Mouse (Mus musculus): ENCODE data around the gene Mdn1. TPM values are rescaled to one million over a fixed set of nuclear protein-coding genes. Genes with fewer than 3 reads are reported as not detected.
A peak's percentile ranks its signal among the peaks of the same experiment; 100 is the strongest.

Gene Mdn1
- 10 to 100 TPM in 1 of 4 experiments, 1 to 10 TPM in 3; 5.6 to 12.0 (median 6.3) TPM for total RNA-seq (2022)

DNA sequence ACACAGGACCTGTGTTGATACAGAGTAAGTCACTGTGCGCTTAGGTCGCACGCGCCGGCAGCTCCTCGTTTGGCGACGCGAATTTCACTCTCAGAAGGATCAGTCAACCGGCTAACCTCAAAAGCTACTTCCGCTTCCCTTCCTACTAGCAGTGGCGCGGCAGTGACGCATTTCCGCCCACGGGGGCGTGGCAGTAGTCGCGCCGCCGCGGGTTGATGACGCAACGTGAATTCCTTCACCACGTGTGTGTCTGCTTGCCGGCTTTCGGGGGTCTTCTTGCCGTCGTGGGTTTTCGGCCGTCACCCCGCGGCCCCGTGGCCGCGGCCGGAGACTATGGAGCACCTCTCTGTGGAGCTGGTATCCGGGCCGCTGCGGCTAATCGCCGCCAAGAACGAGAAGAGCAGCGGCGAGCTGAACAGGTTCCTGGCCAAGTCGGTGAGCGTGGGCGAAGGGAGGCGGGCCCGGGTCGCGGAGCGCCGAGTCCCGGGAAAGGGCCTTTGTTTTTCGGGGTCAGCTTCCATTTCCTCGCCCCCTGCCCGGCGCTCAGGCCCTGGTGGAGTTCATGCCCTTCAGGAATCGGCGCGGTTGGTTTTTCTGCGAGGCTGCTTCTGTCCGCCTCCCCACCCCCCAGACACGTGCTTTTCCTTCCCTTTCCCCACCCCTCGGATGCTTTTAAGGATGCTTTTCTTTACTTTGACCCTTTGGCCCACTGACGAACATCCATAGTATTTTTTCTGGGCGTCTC lies at the start of gene Mdn1:
Gene Mdn1, plus strand, starts transcription at position 202 of the 745 bp plus-strand sequence.
- peak; percentile 90 to 91 for DNase-seq (ENCODE audit: low spot score in 2 of 2)

DNA sequence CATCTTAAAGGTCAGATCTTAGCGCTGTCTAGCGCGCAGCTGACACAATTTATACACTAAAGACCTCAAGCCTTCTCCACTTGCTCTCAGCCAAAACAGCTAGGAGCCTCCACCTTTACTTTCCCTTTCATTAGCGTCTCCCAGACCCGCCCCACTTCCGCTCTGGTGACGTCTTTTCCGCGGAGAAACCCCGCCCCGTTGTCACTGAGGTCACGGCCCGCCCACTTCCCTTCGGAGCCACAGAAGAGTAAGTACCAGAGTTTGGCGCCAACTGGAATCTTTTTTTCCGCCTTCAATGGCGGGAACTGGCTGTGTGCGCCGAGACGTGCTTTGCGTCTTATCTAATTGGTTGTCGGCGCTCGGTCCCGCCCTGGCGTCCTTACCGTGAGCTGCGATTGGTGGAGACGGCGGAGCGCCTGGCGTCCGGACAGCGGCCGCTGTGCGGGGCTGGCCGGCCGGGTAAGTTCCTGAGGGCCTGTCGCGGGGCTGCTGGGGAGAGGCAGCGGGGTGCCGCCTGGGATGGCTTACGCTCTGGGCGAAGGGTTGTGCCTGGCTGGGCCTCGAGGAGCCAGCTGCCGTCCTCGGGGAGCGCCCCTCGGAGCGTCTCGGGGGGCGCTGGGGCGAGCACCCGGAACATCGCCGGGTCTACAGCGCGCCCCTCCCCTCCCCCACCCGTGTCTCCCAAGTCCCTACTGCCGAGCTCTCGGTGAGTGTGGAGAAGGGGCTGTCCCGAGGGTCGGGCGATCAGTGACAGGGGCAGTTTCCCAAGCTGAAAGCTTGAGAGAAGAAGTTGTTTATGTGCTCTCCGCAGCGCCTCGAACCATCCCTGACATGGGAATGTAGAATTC lies 41.7 kb upstream of the Mdn1 start, which contains the start of gene Casp8ap2:
Gene Casp8ap2, plus strand, starts transcription at position 418 of the 848 bp plus-strand sequence.
- peak; percentile 99 for DNase-seq (ENCODE audit: low spot score in 2 of 2)

DNA sequence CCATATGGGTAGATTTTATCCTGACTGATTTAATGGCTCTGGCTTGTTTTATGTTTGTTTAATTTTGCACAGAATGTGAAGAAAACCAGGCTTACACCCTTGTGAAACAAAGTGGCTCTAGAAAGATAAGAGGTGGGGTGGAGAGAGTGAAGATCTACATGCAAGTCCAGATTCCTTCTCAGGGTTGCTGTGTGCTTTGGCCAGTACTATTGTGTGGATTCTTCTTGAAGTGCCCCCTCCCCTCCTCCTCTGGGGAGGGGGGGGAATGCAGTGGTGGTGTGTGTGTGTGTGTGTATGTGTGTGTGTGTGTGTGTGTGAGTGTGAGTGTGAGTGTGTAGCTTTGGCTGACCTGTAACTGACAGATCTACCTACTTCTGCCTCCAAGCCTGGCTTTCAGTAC lies 35.3 kb upstream of the Mdn1 start:
- no peak for DNase-seq (ENCODE audit: low spot score in 2 of 2)

DNA sequence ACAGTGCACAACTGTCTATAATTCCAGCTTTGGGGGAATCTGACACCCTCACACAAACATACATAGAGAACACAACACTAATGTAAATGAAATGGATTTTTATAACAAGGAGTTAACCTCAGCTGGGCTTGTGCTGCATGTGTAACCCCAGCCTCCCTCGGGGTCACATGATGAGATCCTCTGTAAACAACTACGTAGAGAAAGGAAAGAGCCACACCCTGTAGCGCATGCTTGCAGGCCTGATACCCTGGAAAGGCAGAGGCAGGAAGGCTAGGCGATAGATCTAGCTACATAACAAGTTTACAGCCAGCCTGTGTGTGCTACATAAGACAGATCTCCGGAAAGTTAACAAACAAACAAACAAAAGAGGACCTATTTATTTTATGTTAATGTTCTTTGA lies 5.2 kb upstream of the Mdn1 start:
- no peak for DNase-seq (ENCODE audit: low spot score in 2 of 2)

DNA sequence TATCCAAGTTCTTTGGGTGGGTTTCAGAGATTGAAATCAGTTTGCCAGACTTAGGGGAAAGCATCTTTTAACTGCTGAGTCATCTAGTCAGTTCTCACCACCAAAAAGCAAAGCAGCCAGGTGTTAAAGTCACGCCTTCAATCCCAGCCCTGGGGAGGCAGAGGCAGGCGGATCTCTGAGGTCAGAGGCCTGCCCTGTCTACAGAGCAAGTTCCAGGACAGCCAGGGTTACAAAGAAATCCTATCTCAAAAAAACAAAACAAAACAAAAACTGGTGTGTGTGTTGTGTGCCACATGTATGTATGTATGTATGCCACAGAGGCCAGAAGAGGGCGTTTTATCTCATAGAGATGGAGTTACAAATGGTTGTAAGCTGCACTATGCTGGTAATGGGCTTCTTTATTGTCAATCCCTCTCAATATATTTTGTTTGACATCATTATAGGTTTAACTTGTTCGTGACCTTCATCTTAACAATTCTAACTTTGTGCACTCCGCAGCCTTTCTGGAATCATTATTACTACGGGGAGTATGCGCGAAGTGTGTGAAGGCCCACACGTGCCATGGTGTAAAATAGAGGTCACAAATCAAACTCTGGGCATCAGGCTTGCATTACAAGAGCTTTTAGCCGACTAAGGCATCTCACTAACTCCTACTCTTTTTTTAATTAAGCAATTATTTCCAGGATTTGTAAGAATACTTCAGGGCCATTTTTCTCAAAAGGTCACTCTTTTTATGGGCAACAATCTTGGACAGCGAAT lies 594 bp upstream of the Mdn1 start:
- no peak for DNase-seq (ENCODE audit: low spot score in 2 of 2)

DNA sequence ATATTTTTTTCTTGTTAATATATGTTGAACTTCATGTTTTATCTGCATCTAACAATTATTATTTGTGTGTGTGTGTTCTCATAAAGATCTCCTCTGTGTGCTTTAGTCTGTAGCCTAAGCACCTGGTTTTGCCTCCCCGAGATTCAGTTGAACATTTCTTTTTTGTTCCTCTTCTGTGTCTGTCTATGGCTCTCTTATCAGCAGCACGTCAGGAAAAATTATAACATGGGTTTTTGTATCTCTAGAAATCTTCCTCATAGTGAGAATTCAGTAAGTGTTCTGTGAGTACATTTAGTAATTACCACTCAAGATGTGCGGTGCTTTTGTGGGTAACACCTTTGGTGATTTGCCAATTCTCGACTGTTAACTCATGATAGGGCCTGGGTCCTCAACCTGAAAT lies 8.9 kb downstream of the Mdn1 start:
- DNase-seq (ENCODE audit: low spot score in 2 of 2) = no peak

DNA sequence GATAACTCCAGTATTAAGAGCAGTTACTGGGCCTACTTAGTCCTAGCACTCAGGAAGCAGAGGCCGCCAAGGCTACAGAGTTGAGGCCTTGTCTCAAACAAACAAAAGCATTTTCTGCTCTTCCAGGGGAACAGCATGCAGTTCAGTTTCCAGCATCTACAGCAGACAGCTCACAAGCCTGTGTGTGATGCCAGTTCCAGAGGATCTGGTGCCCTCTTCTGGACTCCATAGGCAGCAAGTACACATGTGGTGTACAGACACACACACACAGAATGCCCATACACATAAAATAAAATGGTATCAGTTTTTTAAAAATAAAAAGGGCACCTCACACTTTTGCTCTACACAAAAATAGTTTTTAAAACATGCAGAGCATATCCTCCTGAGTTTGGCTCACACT lies 11.4 kb downstream of the Mdn1 start:
- DNase-seq (ENCODE audit: low spot score in 2 of 2) = no peak

DNA sequence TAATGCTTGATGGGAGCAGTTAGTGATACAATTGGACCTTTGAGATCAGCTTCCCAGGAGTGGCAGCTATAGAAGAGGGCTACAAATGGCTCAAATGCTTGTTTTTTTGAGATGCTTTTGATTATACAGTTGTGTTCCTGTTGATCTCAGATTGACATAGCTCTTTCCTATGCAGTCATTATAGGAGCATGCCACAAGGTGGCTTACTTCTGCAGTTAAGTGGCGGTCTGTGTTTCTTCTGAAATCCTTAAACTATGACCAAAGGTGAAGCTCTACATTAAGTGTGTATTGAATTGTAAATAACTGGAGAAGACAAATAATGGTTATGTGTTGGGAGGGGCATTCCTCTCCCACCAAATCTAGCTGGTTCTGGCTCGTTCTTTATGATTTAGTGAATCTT lies 12.9 kb downstream of the Mdn1 start:
- no peak for DNase-seq (ENCODE audit: low spot score in 2 of 2)

DNA sequence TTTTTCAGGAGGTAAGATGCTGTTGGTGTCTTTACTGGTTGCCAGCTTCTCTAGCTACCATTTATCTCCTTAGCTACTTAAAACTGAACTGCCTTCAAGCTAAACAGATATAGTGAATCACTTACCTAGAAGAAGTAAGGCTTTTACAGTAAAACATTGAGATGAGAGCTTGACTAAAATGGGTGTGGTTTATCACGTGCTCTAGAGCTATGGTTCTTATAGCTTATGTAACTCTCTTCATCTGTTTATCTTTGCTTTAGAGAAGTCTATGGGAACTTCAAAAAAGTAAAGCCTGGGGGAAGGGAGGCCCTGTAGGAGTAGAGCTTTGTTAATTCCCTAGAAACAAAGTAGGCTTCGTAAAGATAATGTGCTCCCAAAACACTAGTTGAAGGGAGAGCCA lies 17.1 kb downstream of the Mdn1 start:
- no peak for DNase-seq (ENCODE audit: low spot score in 2 of 2)

DNA sequence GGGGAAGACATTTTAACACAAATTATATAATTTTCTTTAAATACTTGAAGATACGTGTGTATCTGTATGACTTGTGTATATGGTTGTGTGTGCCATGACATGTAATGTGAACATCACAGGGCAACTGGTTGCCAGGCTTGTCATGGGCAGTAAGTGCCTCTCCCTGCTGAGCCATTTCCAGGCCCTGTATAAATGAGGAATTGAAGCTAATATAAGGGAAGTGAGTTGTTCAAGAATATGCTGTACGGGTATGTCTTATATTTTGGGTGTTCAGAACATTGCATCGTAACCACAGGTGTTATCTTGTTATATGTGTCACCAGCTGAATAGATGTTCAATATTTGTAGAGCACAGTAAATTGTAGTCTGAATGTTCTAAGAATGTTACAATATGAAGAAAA lies 20.6 kb downstream of the Mdn1 start:
- DNase-seq (ENCODE audit: low spot score in 2 of 2) = no peak

DNA sequence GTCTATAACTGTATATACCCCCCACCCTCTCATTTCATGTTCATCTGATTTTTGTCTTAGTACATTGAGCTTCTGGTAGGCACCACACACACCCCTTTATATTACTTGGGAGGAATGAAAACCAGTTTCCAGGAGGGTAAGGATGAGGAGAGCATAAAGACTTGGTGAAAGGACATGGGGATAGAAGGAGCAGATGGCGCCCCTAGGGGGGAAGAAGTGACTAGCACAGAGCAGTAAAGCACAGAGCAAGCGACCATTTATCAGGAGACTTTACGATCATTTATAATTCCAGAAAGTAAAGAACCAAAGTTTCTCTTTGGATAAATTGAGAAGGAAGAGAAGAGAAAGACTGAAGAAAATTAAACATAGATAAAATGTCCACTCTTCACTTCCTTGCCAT lies 23.9 kb downstream of the Mdn1 start:
- no peak for DNase-seq (ENCODE audit: low spot score in 2 of 2)

DNA sequence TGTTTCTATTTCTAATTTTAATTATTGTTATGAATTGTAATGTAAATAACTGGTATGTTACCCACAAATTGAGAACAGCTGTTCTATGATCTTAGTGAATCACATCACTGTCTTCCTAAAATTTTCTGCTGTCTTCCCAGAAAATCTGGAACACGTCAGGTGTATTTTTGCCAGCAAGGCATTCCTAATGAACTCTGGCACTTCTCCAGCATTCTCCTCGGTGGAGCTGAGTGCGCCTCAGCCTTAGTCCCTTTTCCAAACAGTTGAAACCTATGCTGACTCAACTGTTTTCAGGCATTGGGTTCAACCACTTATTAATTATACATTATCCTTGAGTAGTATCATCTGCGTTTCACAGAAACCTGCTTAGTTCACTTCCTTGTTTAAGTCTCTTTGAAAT lies 25.6 kb downstream of the Mdn1 start:
- DNase-seq (ENCODE audit: low spot score in 2 of 2) = no peak

DNA sequence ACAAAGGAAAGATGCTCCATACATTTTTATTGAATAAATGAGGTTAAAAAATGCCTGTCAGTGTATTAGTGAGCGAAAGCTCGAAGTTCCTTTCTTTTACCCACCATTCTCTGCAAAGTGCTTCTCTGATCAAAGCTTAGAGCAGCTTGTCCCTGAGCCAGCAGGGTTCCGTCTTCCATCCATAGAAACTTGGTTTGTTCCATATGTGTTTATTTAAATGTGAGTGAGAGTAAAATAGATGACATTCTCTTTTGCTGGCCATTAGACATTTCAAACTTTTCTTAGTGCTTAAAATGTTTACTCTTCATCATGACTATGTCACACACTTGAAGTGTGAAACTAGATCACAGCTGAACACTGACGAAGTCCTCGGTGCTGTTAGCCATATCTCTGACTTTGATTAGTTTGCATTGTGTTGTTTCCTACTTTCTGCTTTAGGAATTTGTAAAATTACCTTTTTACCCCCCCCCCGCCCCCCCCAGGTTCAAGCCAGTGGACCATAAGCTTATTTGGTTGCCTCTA lies 26.2 kb downstream of the Mdn1 start:
- no peak for DNase-seq (ENCODE audit: low spot score in 2 of 2)

DNA sequence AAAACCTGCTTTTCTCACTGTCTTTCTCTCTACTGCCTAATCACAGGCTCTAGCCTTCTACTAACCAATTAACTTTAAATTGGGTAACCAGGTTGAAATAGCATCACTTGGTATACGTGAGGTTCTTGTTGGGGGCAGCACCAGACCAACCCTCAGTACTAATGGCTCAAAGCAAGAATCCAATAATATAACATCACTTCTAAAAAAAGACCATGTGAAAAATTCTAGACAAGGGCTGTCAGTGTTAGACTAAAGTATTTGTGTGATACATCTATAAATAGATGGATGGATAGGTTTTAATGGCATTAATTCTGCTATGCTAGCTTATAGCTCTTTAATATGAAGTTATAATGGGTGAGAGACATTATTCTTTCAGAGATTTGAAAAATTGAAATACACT lies 60.8 kb downstream of the Mdn1 start:
- no peak for DNase-seq (ENCODE audit: low spot score in 2 of 2)

DNA sequence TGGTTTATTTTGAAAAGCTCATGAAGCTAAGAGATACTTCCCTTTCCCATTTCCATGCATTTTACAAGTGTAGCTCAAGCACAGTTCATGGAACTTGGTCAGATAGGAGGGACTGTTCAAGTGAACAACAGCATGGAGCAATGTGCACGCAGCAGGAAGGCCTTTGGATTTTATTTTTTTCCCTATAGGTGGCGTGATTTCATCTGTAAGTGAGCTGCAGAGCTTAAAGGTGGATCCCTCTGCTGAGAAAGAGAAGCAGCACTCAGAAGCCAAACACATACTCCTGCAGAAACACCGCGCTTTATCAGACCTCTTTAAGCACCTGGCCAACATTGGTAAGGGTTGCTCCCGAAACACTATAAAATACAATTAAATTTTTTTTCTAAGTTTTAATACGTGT lies 88.5 kb downstream of the Mdn1 start:
- no peak for DNase-seq (ENCODE audit: low spot score in 2 of 2)

DNA sequence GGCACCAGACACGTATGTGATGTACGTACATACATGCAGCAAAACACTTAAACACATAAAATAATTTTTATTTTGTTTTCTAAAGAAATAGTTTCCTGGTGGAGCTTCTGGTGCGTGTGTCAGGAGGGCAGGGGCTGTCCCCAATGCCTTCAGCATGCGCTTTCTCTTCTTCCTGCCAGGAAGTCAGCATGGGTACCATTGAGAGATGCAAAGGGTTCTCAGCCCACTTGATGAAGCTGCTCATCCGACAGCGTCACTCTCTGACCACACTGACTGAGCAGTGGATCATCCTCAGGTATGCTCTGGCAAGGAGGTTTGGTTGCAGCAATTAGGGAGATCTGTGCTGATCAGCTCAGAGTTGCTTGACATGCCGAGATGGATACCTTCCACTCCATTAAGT lies 91.5 kb downstream of the Mdn1 start:
- no peak for DNase-seq (ENCODE audit: low spot score in 2 of 2)

DNA sequence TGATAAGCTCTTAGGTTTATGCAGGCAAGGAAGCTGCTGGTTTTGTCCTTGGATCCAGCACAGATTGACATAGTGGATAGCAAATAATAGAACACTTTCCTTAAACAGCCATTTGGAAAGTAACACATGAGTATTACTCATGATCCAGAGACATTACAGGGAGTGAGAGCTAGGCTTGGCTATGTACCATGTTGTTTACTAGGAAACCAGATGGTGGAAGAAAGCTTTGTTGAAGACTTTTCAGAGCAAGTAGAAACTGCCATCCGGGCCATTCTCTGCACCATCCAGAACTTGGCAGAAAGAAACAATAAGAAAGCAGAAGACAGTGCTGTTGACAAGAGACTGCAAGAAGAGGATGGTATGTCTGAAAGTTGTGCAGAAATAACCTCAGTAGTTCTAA lies 93.8 kb downstream of the Mdn1 start:
- DNase-seq (ENCODE audit: low spot score in 2 of 2) = no peak

DNA sequence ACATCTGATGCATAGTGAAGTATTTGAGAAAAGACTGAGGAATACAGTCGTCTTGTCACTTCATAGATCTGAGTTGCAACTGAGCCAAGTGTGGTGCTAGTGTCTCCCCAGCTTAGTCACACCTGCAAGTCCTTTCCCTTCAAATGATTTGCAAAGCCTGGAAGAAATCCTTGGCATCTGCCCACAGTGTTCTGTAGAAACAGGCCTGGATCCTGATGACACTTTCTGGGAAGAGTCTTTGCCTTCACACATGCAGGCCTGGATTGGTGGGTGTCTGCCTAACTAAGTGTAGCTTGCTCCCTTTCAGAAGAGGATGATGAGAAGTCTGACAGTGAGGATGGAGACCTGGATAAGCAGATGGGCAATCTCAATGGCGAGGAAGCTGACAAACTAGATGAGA lies 100.5 kb downstream of the Mdn1 start:
- DNase-seq (ENCODE audit: low spot score in 2 of 2) = no peak

DNA sequence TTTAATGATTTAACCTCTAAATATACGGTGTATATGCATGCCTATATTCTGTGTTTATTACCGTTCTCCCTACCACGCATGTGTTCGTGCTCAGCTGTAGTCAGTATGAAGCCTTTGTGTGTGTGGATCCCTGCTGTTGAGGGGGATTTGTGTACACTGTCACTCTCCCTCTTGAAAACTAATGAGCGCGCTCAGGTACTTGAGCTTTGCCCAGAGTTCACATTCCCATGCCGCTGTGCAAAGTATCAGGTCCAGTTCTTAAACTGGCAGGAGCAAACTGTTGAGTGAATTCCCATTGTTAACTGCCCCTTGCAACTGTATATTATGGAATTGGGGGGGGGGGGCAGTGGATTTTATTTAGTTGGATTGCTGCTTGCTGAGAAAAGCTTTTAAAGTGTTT lies 110.6 kb downstream of the Mdn1 start:
- DNase-seq (ENCODE audit: low spot score in 2 of 2) = no peak

DNA sequence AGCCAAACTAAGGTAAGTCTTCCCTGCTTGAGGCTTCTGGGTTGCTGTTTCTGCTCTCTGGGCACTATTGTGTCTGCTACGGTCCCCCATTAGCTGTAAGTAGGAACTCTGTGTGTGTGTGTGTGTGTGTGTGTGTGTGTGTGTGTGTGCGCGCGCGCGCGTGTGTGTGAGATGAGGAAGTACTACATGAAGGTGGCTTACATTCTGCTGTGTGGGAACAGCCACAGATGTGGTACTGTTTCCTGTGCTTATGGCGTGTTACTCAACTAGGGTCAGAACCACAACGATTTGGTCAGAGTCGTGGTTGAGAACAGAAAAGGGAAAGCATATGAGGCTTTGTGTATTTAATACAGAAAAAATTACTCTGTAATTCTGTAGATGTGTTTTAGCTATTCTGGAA lies 111.1 kb downstream of the Mdn1 start:
- no peak for DNase-seq (ENCODE audit: low spot score in 2 of 2)

DNA sequence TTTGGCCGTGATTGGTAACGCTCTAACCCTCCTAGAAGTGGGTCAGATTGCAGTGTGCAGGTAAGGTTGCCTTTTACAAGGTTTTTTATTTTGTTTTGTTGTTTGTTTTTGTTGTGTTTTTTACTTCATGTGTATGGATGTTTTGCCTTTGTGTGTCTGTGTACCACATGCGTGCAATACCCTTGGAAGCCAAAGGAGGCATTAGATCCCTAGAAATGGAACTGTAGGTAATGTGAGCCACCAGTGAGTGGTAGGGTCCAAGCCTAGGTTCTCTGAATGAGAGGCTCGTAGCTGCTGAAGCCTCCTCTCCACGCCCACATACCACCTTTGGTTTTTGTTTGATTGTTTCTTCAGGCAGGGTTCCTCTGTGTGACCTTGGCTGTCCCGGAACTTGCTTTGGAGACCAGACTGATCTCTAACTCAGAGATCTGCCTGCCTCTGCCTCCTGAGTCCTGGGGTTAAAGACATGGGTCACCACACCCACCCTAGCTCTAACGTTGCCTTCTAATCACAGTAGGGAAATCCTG lies 113.4 kb downstream of the Mdn1 start:
- DNase-seq (ENCODE audit: low spot score in 2 of 2) = no peak

DNA sequence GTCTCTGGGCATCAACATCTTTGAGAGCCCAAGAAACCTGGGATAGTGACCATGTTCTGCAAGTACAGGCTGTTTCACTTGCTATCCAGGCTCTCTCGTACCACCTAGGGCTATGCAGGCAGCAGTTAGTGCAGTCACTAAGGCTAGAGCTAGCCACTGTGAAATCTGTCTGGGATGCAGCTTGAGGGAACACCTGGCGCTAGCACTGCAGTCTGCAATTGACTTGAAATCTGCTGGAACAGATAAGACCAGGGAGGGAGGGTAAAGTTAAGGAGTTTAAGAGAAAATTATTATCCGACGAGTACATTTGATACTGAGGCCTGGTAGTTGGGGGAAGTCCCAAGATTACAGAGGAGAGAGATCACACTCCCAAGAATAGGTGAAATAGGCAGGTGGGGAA lies 123.1 kb downstream of the Mdn1 start:
- no peak for DNase-seq (ENCODE audit: low spot score in 2 of 2)
